Mouse (Mus musculus): ENCODE measurements around the gene Gm4788. TPM values are rescaled to one million over a fixed set of nuclear protein-coding genes. Genes with fewer than 3 reads are reported as not detected.
"Not testable (repeated sequence)": the region's sequence is repeated elsewhere in the genome, so short reads cannot be mapped to it uniquely, and the experiment has no call there.

The Gm4788 gene
- not detected in 2 replicates for total RNA-seq (2017)

GRCm38 (mm10) chr1:139781143-139781542 is at the start of gene Gm4788:
Gene Gm4788, minus strand, starts transcription at chr1:139781243.
- ATAC-seq (ENCODE audit: extremely low read depth, insufficient number of reproducible peaks, low FRiP score, poor library complexity, severe bottlenecking), result no peak

DNA sequence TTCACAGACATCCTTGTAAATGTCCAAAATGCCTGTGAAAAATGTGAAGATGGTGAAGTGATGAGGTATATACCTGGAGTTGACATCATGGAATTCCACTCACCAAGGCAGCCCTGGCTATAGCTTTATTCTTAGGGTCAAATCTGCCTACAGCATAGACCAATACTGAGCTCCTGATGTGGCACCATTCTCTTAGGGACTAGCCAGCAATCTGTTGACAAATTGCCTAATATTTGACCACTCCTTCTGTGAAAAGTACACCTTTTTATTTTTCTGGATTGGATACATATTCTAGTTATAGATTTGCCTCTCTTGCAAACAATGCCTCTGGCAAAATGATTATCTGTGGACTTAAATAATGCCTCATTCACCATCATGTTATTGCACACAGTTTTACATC is 27.6 kb upstream of the Gm4788 start:
- ATAC-seq (ENCODE audit: extremely low read depth, insufficient number of reproducible peaks, low FRiP score, poor library complexity, severe bottlenecking), result no peak

- not testable (repeated sequence) for ATAC-seq (ENCODE audit: extremely low read depth, insufficient number of reproducible peaks, low FRiP score, poor library complexity, severe bottlenecking)
These were observed 11.1 kb downstream of the Gm4788 start for GRCm38 (mm10) chr1:139769913-139770312.

- not testable (repeated sequence) for ATAC-seq (ENCODE audit: extremely low read depth, insufficient number of reproducible peaks, low FRiP score, poor library complexity, severe bottlenecking)
These were observed 64.4 kb downstream of the Gm4788 start for GRCm38 (mm10) chr1:139716681-139717080.

GRCm38 (mm10) chr1:139716249-139716648 is 64.8 kb downstream of the Gm4788 start:
- not testable (repeated sequence) for ATAC-seq (ENCODE audit: extremely low read depth, insufficient number of reproducible peaks, low FRiP score, poor library complexity, severe bottlenecking)

DNA sequence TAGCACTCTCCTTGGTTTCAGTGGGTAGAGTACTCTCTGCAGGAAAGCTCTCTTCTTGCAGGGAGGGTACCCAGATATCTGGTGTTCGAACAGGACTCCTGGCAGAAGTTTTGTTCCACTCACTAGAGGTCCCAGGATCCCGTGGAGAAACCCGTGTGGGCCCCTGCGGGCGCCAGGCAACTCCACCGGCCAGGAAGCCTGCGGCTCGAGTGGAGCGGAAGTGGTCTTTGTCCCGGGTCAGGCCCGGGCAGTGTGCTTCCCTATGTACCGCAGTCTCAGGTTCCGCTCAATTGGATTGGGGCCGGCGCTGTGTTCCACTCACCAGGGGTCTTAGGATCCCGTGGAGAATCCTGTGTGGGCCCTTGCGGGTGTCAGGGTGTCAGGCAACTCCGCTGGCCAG is 131.1 kb downstream of the Gm4788 start:
- ATAC-seq (ENCODE audit: extremely low read depth, insufficient number of reproducible peaks, low FRiP score, poor library complexity, severe bottlenecking), result not testable (repeated sequence)

Other genes with a start within 250 kb of the Gm4788 start
- gene Cfhr1, start 221.0 kb downstream of the Gm4788 start, total RNA-seq (2017), result not detected in 2 replicates
- gene Cfhr2, start 77.5 kb upstream of the Gm4788 start, total RNA-seq (2017), result not detected in 2 replicates

Measured in neutrophil, adult 5-6 weeks (primary cell).